In genomic region chr5:144278374-144278960, GRCm38 (mm10) we compare ENCODE assay signal across 18 mouse cellular contexts. TPM values are rescaled to one million over a fixed set of nuclear protein-coding genes. Genes with fewer than 3 reads are reported as not detected.
A peak's percentile ranks its signal among the peaks of the same experiment; 100 is the strongest.
DNase-seq lines count a peak whose midpoint lies in the region; ATAC-seq and TF ChIP-seq lines count a peak whose summit lies in the region.
"Had no signal": no experiment of that assay in that cellular context is flagged by ENCODE, and none has a peak within 500 bp of the region (broad histone marks: within the 10 kb centered on the region; RNA-seq: fewer than 3 reads in every experiment).

No protein-coding gene starts in this region.

- 75% methylated on average over 12 of the region's 13 CpGs for WGBS in stomach, embryonic 15.5 days
- WGBS in stomach, postnatal 0 days, result 74% methylated on average over 11 of the region's 13 CpGs

- H3K9ac ChIP-seq in stomach, embryonic 15.5 days, result no peak overlapping the region
- H3K9ac ChIP-seq in stomach, postnatal 0 days (ENCODE audit: low read length), result no peak overlapping the region
- H3K9ac ChIP-seq: embryonic facial prominence, embryonic 12.5 days; forebrain, embryonic 15.5 days; hindbrain, embryonic 13.5 days had no signal

- no peak overlapping the region for H3K4me2 ChIP-seq in stomach, embryonic 15.5 days
- no peak overlapping the region for H3K4me2 ChIP-seq in stomach, postnatal 0 days (replicated peaks; ENCODE audit: low read depth)
- H3K4me2 ChIP-seq: embryonic facial prominence, embryonic 12.5 days; forebrain, embryonic 15.5 days; hindbrain, embryonic 13.5 days had no signal

- no peak for TF ChIP-seq EP300 in stomach, postnatal 0 days (optimal IDR thresholded peaks at IDR 0.05)

- H3K36me3 ChIP-seq in stomach, embryonic 15.5 days, result 0 out of 2 replicates have a peak, but pooled peaks cover 3% of the 10 kb centered on the region
- H3K36me3 ChIP-seq in stomach, postnatal 0 days (ENCODE audit: control insufficient read depth, insufficient read depth, low read length), result peaks cover 7% of the 10 kb centered on the region
- H3K36me3 ChIP-seq: forebrain, embryonic 15.5 days had no signal

- H3K9me3 ChIP-seq in stomach, embryonic 15.5 days, result no peaks in the 10 kb centered on the region
- H3K9me3 ChIP-seq in stomach, postnatal 0 days (ENCODE audit: control insufficient read depth, low read length), result no peaks in the 10 kb centered on the region
- H3K9me3 ChIP-seq: embryonic facial prominence, embryonic 12.5 days; forebrain, embryonic 15.5 days; heart, embryonic 10.5 days; hindbrain, embryonic 13.5 days had no signal

- no peaks in the 10 kb centered on the region for H3K27me3 ChIP-seq in stomach, embryonic 15.5 days (replicated peaks)
- H3K27me3 ChIP-seq in stomach, postnatal 0 days (ENCODE audit: control insufficient read depth, insufficient read depth, low read length), result no peaks in the 10 kb centered on the region
- H3K27me3 ChIP-seq: embryonic facial prominence, embryonic 12.5 days; forebrain, embryonic 15.5 days; hindbrain, embryonic 13.5 days had no signal

- intact Hi-C loops in heart, postnatal 25 days (cut with DNase I), result no loop called here

- H3K4me3 ChIP-seq in stomach, embryonic 15.5 days (replicated peaks), result no peak overlapping the region
- H3K4me3 ChIP-seq in stomach, postnatal 0 days (ENCODE audit: low read depth, low read length), result no peak overlapping the region
- H3K4me3 ChIP-seq: embryonic facial prominence, embryonic 12.5 days; forebrain, embryonic 15.5 days; heart, embryonic 10.5 days; hindbrain, embryonic 13.5 days had no signal

- 0 out of 2 replicates have a peak, but pooled peaks cover 3% of the 10 kb centered on the region for H3K4me1 ChIP-seq in stomach, embryonic 15.5 days
- no peaks in the 10 kb centered on the region for H3K4me1 ChIP-seq in stomach, postnatal 0 days (replicated peaks; ENCODE audit: control insufficient read depth, insufficient read depth)
- H3K4me1 ChIP-seq: embryonic facial prominence, embryonic 12.5 days had no signal

- peak; percentile 15; the same call in 1 of the 2 replicates for ATAC-seq in stomach, embryonic 15.5 days (ENCODE audit: insufficient read depth, low FRiP score, low read depth)
- ATAC-seq in stomach, postnatal 0 days (ENCODE audit: low FRiP score, low TSS enrichment), result no peak
- ATAC-seq: forebrain, embryonic 15.5 days; hindbrain, postnatal 0 days had no signal

- peak; percentile 47 to 70 for DNase-seq in adrenal gland, adult (ENCODE audit: inconsistent age in 2 of 2, low spot score in 1 of 2)
- no peak for DNase-seq in adrenal gland, adult 18-20 months (ENCODE audit: low spot score in 2 of 2)
- peak; percentile 89 for DNase-seq in heart, adult 11 months
- DNase-seq in heart, postnatal 25 days (ENCODE audit: low spot score), result no peak
- DNase-seq in stomach, postnatal 0 days (ENCODE audit: low spot score), result no peak
- DNase-seq in kidney, postnatal 25 days, result no peak
- no peak for DNase-seq in thymus, postnatal 25 days
- DNase-seq: cerebellum, adult 11-12 months; cerebellum, adult 9-10 months; cerebellum, postnatal 25 days; heart, adult 18-20 months; heart, postnatal 10 days had no signal

- TF ChIP-seq CTCF in stomach, postnatal 0 days (IDR thresholded peaks at IDR 0.05; ENCODE audit: low read depth), result no peak

- no peak overlapping the region for H3K27ac ChIP-seq in stomach, embryonic 15.5 days
- no peak overlapping the region for H3K27ac ChIP-seq in stomach, postnatal 0 days (replicated peaks)
- H3K27ac ChIP-seq: embryonic facial prominence, embryonic 12.5 days; forebrain, embryonic 15.5 days; heart, embryonic 10.5 days; hindbrain, embryonic 13.5 days; hindbrain, postnatal 0 days had no signal

RNA-seq across cellular contexts. Expression of gene Bri3, which starts 34.2 kb away (rescaled TPM):
- total RNA-seq in adrenal gland, adult 18-20 months (2021), result 100 to 1,000 TPM; 136 to 144 TPM
- total RNA-seq in heart, postnatal 25 days (2021), result 100 to 1,000 TPM; 114 to 130 TPM
- 125 and 133 TPM in 2 replicates for polyA plus RNA-seq in stomach, embryonic 15.5 days (2015; fragmentation: Nextera tagmentation; extraction: Ambion mirVana)
- polyA plus RNA-seq in stomach, postnatal 0 days (2015; fragmentation: Nextera tagmentation; extraction: Ambion mirVana), result 197 and 214 TPM in 2 replicates

RNA-seq across cellular contexts. Expression of gene Tecpr1, which starts 55.1 kb away (rescaled TPM):
- 100 to 1,000 TPM; 110 to 112 TPM for total RNA-seq in adrenal gland, adult 18-20 months (2021)
- total RNA-seq in heart, postnatal 25 days (2021), result 10 to 100 TPM; 23.0 to 24.9 TPM
- 21.2 and 21.7 TPM in 2 replicates for polyA plus RNA-seq in stomach, embryonic 15.5 days (2015; fragmentation: Nextera tagmentation; extraction: Ambion mirVana)
- 15.4 and 16.9 TPM in 2 replicates for polyA plus RNA-seq in stomach, postnatal 0 days (2015; fragmentation: Nextera tagmentation; extraction: Ambion mirVana)

Comparison
In these comparisons a context has a peak if more than half of its experiments do, and no peak if none do; other contexts are left out.
1. DNase-seq: peak in adrenal gland, adult (2 of 2) and heart, adult 11 months (single experiment); none in adrenal gland, adult 18-20 months (0 of 2), heart, postnatal 25 days (single experiment), stomach, postnatal 0 days (single experiment), kidney, postnatal 25 days (0 of 2) and thymus, postnatal 25 days (single experiment).
2. RNA of gene Tecpr1, which starts 55.1 kb away (total RNA-seq): 110 to 112 TPM in adrenal gland, adult 18-20 months; 23.0 to 24.9 TPM in heart, postnatal 25 days; every median in the first group is over 4 times any median in the second.